Mouse (Mus musculus) lung, embryonic 14.5 days (tissue): ENCODE results near the gene Samd9l. TPM values are rescaled to one million over a fixed set of nuclear protein-coding genes. Genes with fewer than 3 reads are reported as not detected.
"Not testable (repeated sequence)": the region's sequence is repeated elsewhere in the genome, so short reads cannot be mapped to it uniquely, and the experiment has no call there.

ENCODE experiments used
- ATAC-seq: fragments of 200-750 bp; cut with Nextera tagmentation; 2 replicates; pipeline ENCODE4 v1.8.0; 2017; ENCODE audit warnings: mild to moderate bottlenecking, moderate TSS enrichment, moderate library complexity; ENCODE audit not compliant: insufficient read depth
- DNase-seq: peaks from one replicate; pipeline ENCODE4 v3.0.0-alpha.2; 2015
- H3K27ac ChIP-seq: fragments of 300-500 bp; sonication (generic); 2 replicates; pipeline ENCODE4 v1.5.1; 2014; ENCODE audit warnings: low read depth, mild to moderate bottlenecking, moderate library complexity
- H3K27me3 ChIP-seq: fragments of 300-500 bp; sonication (generic); 2 replicates; pipeline ENCODE4 v1.6.1; 2014; ENCODE audit warnings: low read length, control low read depth; ENCODE audit not compliant: insufficient read depth
- H3K36me3 ChIP-seq: fragments of 300-500 bp; sonication (generic); 2 replicates; pipeline ENCODE4 v1.6.1; 2014; ENCODE audit warnings: control low read depth; ENCODE audit not compliant: insufficient read depth
- H3K4me1 ChIP-seq: fragments of 300-500 bp; sonication (generic); 2 replicates; pipeline ENCODE4 v1.6.1; 2014; ENCODE audit warnings: antibody characterized with exemption, control low read depth; ENCODE audit not compliant: insufficient read depth
- H3K4me2 ChIP-seq: fragments of 300-500 bp; sonication (generic); 2 replicates; pipeline ENCODE4 v1.6.1; 2014; ENCODE audit warnings: mild to moderate bottlenecking
- H3K4me3 ChIP-seq: fragments of 300-500 bp; sonication (generic); 2 replicates; pipeline ENCODE4 v1.5.1; 2014; ENCODE audit warnings: low read depth, low read length
- H3K9ac ChIP-seq: fragments of 300-500 bp; sonication (generic); 2 replicates; pipeline ENCODE4 v1.6.1; 2014
- H3K9me3 ChIP-seq: fragments of 300-500 bp; sonication (generic); 2 replicates; pipeline ENCODE4 v1.6.1; 2016; ENCODE audit warnings: low read depth, low read length, control low read depth
- CTCF ChIP-seq: IDR thresholded peaks from 2 replicates; pipeline ENCODE4 v1.5.1; 2016; ENCODE audit warnings: antibody characterized with exemption, low read depth
- WGBS: fragments of 180-500 bp; shearing (Covaris S2); extraction: QIAGEN DNeasy Blood & Tissue Kit; methylation state at CpG from one replicate; pipeline ENCODE4 v1.1.7; 2014; 5-methylcytosine and 5-hydroxymethylcytosine counted together
- polyA plus RNA-seq: library from polyadenylated mRNA; unstranded; fragments of >200 nt; fragmentation: Nextera tagmentation; extraction: Ambion mirVana; gene quantifications from 2 replicates; pipeline ENCODE4 v1.2.1, GENCODE M21; 2014

Samd9l gene
- 4.6 and 5.6 TPM in 2 replicates for polyA plus RNA-seq

DNA sequence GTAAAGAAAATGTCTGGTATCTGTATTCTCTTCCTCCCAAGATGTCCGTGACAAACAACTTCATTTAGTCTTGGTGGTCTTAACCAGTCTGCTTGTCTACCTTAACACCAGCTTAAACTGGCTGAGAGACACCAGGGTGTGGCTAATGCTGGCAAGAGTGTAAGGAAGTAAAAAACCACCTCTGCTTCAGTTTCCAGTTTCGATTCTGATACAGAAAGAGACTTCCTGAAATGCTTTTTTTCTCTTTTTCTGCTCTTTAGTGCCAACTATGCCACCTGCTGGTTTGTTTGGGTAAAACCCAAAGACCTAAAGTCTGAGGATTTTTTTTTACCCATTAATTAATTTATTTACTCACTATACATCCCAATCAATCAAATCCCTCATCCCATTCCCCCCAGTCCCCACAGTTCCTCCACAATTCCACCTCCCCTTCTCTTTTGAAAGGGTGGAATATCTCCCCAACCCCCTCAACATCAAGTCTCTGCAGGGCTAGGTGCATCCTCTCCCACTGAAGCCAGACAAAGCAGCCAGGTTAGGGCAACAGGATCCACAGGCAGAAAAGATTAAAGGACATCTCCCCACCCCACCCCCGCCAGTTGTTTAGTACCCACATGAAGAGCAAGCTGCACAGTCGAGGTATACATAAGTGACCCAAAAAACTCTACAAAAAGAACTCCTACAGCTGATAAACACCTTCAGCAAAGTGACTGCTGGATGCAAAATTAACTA lies at the start of gene Samd9l:
Samd9l (minus strand) TSS at position 233 of the 729 bp plus-strand sequence.
- not testable (repeated sequence) for H3K36me3 ChIP-seq, H3K27ac ChIP-seq, H3K27me3 ChIP-seq, H3K4me1 ChIP-seq, H3K9me3 ChIP-seq, H3K9ac ChIP-seq
- ATAC-seq (peak; percentile 60; the same call in 1 of the 2 replicates), DNase-seq (peak; percentile 79)
- WGBS, result 28% methylated on average over 4 of the region's 4 CpGs
- Histone ChIP-seq H3K4me2 (peak within 1 kb of the TSS; percentile 45), H3K4me3 (peak within 1 kb of the TSS; percentile 18; the same call in 1 of the 2 replicates)
- TF ChIP-seq CTCF, result peak; percentile 55

DNA sequence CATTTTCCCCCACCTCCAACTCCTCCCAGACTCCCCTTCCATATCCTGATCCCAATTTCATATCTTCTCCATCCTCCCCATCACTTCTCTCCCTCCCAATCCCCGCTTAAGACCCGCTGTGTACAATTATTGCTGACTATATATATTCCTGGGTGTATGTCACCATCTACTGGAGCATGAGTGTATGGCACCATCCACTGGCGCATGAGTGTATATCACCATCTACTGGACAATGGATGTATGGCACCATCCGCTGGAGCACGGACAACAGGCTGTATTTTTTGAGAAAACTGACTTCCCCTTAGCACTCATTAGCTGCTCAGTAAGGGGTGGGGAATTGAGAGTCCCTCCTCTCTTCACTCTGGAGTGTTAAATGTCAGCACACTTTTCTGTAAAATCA lies 48.0 kb upstream of the Samd9l start:
- Histone ChIP-seq H3K27me3 (no peaks in the 10 kb centered on the region), H3K4me2 (no peak overlapping the region), H3K9ac (no peak overlapping the region), H3K4me3 (no peak overlapping the region), H3K4me1 (no peaks in the 10 kb centered on the region), H3K36me3 (no peaks in the 10 kb centered on the region), H3K9me3 (no peaks in the 10 kb centered on the region), H3K27ac (no peak overlapping the region)
- 5% methylated on average over 5 of the region's 5 CpGs for WGBS
- DNase-seq, result peak; percentile 89
- peak; percentile 100 for TF ChIP-seq CTCF
- peak; percentile 83 for ATAC-seq

- ATAC-seq, result no peak
- no peaks in the 10 kb centered on the region for H3K9me3 ChIP-seq
- H3K36me3 ChIP-seq, result no peaks in the 10 kb centered on the region
- no peak overlapping the region for H3K27ac ChIP-seq
- TF ChIP-seq CTCF, result peak; percentile 11; the same call in 1 of the 2 replicates
- no peak overlapping the region for H3K4me2 ChIP-seq
- no peaks in the 10 kb centered on the region for H3K27me3 ChIP-seq
- WGBS, result 8% methylated on average over 1 of the region's 1 CpGs
- H3K4me1 ChIP-seq, result no peaks in the 10 kb centered on the region
- H3K4me3 ChIP-seq, result no peak overlapping the region
- no peak overlapping the region for H3K9ac ChIP-seq
- peak; percentile 13 for DNase-seq
Observed at GRCm38 (mm10) chr6:3443905-3444304, 44.5 kb upstream of the Samd9l start.

GRCm38 (mm10) chr6:3436087-3436486 lies 36.7 kb upstream of the Samd9l start:
- no peak overlapping the region for H3K9ac ChIP-seq
- H3K4me3 ChIP-seq, result no peak overlapping the region
- no peaks in the 10 kb centered on the region for H3K9me3 ChIP-seq
- H3K27me3 ChIP-seq, result no peaks in the 10 kb centered on the region
- TF ChIP-seq CTCF, result no peak
- ATAC-seq, result no peak
- H3K27ac ChIP-seq, result no peak overlapping the region
- H3K4me1 ChIP-seq, result no peaks in the 10 kb centered on the region
- H3K4me2 ChIP-seq, result no peak overlapping the region
- H3K36me3 ChIP-seq, result no peaks in the 10 kb centered on the region
- DNase-seq, result no peak

GRCm38 (mm10) chr6:3430976-3431375 lies 31.6 kb upstream of the Samd9l start:
- DNase-seq, H3K4me3 ChIP-seq, ATAC-seq, H3K27ac ChIP-seq, H3K9ac ChIP-seq, H3K36me3 ChIP-seq, H3K27me3 ChIP-seq, H3K9me3 ChIP-seq, H3K4me1 ChIP-seq, H3K4me2 ChIP-seq: not testable (repeated sequence)
- WGBS, result 74% methylated on average over 2 of the region's 2 CpGs

- Histone ChIP-seq H3K36me3 (no peaks in the 10 kb centered on the region), H3K9ac (no peak overlapping the region), H3K27ac (no peak overlapping the region), H3K4me3 (no peak overlapping the region), H3K27me3 (no peaks in the 10 kb centered on the region), H3K4me1 (no peaks in the 10 kb centered on the region), H3K4me2 (no peak overlapping the region), H3K9me3 (no peaks in the 10 kb centered on the region)
- 64% methylated on average over 1 of the region's 1 CpGs for WGBS
- ATAC-seq, result no peak
- DNase-seq, result no peak
- no peak for TF ChIP-seq CTCF
Observed at GRCm38 (mm10) chr6:3427047-3427446, 27.7 kb upstream of the Samd9l start.

GRCm38 (mm10) chr6:3425333-3425732 lies 26.0 kb upstream of the Samd9l start:
- H3K27ac ChIP-seq, H3K9ac ChIP-seq, H3K36me3 ChIP-seq, H3K4me1 ChIP-seq, H3K4me3 ChIP-seq, DNase-seq, H3K9me3 ChIP-seq, H3K27me3 ChIP-seq, H3K4me2 ChIP-seq: not testable (repeated sequence)
- ATAC-seq, result peak; percentile 66; the same call in 1 of the 2 replicates

GRCm38 (mm10) chr6:3424613-3425277 lies 25.4 kb upstream of the Samd9l start:
- H3K27me3 ChIP-seq, H3K4me3 ChIP-seq, H3K36me3 ChIP-seq, H3K9ac ChIP-seq, H3K9me3 ChIP-seq, H3K27ac ChIP-seq, H3K4me1 ChIP-seq, DNase-seq, H3K4me2 ChIP-seq: not testable (repeated sequence)
- WGBS, result 20% methylated on average over 1 of the region's 4 CpGs
- ATAC-seq, result peak; percentile 70; the same call in 1 of the 2 replicates

DNA sequence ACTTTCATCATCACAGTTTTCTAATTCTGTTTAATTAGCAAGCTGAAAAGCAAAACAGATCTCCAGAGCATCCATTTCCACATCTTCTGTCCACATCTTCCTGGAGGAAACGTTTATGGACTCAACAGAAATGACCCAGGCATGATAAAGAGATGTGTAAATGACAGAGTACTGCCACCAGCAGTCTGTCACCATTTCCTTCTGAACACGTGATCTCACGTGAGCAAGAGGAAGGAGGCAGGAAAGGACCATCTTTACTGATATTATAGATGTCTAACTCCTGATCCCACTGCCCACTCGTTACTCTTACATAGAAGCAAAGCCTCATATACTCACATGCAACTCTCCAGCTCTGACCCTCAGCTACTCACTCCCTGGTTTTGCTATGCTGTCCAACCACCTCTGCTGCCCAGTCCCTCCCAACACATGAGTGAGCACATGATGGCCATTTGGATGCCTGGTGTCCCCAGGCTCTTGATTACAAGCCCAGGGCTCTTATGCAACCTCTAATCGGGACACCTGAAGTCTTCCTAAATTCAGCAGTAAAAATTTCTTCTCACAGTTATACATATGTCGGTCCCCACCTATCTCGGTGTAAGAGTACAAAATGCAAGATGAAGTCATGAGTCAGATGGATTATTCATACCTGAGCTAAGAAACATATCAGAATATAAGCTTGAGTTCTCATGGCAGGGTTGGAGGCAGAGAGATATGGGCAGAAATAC lies 2.0 kb downstream of the Samd9l start:
- H3K4me3 ChIP-seq, H3K9ac ChIP-seq, H3K36me3 ChIP-seq, H3K4me1 ChIP-seq, H3K27me3 ChIP-seq, H3K27ac ChIP-seq, ATAC-seq, H3K9me3 ChIP-seq, DNase-seq: not testable (repeated sequence)
- 75% methylated on average over 6 of the region's 7 CpGs for WGBS
- peak overlapping the region; percentile 45; the same call in 1 of the 2 replicates for H3K4me2 ChIP-seq
